Mouse (Mus musculus) adrenal gland (tissue): ENCODE data around the gene Dusp7.

Experiments
- intact Hi-C: fragments of 180-260 bp; cut with DNase I; formaldehyde crosslinking; loops from one replicate; pipeline ENCODE4 v1.15.1; 2025

Gene Dusp7

DNA sequence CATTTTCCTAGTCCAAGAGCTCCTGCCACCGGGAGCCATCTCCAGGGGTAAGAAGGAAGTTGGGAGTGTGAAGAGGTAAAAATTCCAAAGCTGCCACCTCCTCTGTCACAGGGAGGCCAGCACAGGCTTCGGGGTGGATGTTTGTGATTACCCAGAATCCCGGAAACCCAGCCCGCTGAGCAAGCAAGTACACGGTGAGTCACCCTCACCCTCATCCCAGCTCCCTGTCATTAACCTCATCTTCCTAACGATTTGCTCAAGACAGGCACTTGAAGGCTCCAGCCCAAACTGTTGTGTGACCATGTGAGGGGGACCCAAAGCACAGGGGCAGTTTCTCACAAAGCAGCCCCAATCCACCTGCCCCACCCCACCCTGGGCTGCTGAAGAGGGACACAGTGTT lies 14.7 kb upstream of the Dusp7 start:
- intact Hi-C loops, result no loop called here

DNA sequence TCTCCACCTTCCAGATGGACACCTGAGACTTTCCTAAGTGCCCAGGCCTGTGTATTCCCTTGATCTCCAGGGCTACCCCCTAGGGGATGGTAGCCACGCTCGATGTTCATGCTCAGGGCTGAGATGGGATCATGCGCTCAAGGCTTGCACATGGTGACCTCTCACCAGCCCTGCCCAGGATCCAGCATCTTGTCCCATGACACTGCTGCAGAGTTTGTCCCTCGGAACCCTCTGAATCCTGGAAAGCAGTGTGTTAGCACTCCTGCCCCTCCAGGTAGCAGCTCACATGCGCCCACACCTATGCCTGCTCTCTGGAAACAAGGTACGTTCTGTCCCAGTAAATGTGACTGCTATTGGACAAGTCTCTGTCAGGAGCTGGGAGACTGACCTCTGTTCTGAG lies 13.6 kb upstream of the Dusp7 start:
- intact Hi-C loops, result no loop called here

DNA sequence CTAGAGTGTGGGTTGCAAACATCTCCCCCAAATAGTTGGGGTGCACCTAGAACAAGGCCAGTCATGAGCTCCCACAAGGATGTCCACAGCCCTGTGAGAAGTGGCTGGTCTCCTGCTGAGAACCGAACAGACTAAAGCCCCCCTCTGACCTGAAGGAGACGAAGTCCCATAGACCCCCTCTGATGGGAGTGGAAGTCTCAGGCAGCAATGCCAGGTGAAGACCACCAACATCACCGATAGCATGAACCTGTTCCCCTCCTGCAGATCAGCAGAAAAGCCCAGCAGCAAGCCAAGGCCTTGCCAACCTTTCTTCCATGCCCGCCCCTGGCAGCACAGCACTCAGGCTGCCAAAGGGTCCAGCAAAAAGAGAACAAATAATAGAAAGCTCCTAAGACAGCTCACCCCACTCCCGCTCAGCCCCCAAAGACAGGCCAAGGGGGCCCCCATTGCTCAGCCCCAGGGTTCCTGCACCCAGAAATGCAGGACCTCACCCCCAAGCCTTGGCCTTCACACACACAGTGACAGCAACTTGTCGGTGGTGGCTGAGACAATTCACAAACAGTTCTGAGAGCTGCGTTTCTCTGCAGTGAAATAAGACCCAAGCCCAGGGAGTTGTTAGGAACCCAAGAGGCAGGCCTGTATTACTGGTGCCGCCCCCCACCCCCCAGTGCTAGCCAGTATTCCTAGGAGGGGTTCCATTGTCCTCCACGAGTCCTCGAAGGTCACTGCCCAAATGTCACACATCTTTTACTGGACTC lies 13.0 kb upstream of the Dusp7 start:
- intact Hi-C loops, result no loop called here

DNA sequence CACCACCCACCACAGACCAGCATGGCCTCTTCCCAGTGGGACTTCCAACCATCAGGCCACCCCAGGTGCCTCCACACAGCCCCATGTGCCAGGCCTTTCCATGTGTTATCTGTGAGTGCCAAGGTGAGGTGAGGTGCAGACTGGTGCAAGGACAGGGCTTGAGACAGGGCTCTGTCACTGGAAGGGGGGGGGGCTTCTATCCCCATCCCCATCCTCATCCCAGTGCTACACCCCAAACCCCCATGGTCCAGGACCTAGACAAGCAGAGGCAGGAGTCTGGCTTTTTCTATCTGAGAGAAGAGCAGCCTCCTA lies 12.5 kb upstream of the Dusp7 start:
- intact Hi-C loops, result no loop called here

DNA sequence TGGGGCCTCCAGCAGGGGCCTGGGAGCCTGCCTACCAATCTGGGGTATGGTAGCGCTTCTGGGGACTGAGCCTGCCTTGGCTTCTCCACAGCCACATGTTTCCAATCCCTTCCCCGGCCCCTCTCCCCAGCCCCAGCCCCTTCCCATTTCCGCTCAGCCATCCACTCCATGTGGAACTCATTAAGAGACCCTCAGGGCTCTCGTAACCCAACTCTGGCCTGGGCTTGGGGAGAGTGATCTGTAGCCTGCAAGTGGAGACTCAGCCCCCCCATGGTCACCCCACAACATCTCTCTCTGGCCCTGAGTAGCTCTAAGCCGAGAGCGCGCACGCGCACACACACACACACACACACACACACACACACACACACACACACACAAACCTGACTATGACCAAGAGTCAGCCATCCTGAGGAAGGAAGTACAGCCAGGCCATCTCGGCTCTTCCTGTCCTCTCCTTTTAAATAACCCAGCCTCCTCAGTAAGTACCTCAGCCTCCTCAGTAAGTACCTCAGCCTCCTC lies 12.0 kb upstream of the Dusp7 start:
- intact Hi-C loops, result no loop called here

DNA sequence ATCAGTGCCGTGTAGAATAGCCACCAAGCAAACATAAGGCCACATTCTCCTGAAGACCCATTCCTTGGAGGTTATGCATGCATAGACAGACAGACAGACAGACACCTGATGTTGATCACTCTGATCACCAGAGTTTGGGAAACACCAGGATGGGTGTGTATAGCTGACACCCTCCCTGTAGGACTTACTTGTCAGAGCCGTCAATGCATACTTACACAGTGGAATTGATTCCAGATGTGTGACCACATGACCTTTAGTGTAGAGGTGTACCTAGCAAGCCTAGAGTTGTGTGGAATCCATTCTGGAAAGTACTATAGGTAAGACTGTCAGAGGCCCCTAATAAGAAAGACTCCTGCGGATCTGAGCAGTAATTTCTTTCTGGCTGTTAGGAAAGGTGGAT lies 11.3 kb upstream of the Dusp7 start:
- intact Hi-C loops, result no loop called here

DNA sequence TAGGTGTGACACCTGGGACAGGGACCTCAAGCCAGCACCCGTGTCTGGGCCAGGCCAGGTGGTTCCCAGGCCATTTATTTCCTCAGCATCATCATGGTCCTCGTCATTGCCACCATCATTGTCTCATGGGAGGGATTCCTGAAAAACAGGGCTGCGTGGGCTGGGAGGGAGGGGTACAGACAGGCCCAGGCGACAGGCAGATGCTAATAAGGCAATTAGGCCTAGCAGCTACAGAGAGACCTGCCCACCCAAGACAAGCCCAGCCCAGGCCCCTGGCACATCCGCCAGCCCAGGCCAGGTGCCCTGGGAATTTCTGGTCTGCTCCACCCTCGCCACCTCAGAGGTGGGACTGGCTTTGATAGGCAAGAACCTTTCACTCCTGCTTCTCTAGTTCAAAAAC lies 9.1 kb upstream of the Dusp7 start:
- intact Hi-C loops, result no loop called here

DNA sequence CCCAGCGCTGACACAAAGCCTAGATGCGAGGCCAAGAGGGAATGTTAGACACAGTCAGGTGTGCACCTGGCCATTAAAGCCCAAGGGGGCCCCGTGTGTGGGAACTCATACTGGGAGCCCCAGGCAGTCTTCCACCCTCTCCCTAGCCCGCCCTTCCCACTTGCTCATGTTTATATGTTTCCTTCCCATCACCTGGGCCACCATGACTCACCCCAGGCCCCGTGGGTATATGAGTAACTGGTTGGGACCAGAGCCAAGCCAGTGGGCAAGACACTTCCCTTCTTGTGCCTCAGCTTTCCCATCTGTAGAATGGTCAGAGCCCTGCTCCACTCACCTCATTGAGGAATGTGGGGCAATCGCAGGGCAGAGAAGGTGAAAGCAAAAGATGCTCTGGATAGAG lies 7.3 kb upstream of the Dusp7 start:
- intact Hi-C loops, result no loop called here

DNA sequence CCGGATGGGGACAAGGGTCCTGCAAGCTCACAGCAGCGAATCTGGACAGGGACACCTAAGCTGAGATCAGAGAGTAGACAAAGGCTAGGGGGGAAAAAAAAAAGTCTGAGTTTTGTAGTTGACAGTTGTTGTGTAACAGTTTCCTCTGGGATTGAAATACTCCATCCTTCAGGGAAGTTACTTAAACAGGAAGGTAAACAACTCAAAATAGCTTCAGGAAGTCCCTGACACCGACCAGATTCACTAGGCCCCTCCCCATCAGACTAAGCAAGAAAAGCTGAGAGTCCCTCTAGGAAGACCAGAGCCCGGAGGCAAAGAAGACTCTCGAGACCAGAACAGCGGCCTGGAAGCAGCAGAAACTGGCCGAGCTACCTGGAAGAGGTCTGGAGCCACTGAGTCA lies 3.1 kb upstream of the Dusp7 start:
- intact Hi-C loops, result loop anchor here (5.0 kb wide), 1 partner anchor 52 kb away; no protein-coding TSS in a partner anchor

DNA sequence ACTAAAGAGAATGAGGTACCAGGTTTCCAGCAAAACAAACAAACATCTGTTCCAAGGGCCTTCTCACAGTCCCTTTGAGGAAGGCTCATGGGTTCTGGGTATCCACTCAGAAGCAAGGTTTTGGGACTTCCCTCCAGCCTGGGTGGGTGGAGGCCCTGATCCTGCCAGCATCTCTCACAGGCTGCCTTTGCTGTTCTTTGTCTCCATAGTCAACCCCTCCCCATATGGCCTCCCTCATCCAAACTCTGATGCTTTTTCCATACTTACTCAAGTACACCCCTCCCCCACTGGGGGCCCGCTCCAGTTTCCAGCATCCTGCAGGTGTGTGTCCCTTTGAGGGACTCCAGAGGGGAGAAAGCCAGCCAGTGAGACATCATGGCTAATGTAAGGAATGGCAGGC lies 2.2 kb upstream of the Dusp7 start:
- intact Hi-C loops, result loop anchor here (5.0 kb wide), 1 partner anchor 51 kb away; no protein-coding TSS in a partner anchor

DNA sequence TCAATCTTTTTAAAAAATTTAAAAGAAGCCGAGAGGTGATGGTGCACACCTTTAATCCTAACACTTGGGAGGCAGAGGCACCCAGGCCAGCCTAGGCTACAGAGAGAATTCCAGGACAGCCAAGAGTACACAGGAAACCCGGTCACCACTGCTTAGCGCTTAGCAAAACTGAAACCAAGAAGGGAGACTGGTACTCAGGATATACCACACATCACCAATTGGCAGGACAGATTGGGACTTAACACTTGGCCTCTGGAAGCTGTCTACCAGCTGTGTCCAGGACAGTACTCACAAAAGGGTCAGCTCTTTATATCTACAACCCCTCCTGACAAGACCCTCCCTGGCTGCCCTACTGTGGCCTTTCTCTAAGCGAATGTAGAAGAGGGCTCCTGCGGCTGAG lies 1.4 kb upstream of the Dusp7 start:
- intact Hi-C loops, result loop anchor here (5.0 kb wide), 1 partner anchor 50 kb away; no protein-coding TSS in a partner anchor

DNA sequence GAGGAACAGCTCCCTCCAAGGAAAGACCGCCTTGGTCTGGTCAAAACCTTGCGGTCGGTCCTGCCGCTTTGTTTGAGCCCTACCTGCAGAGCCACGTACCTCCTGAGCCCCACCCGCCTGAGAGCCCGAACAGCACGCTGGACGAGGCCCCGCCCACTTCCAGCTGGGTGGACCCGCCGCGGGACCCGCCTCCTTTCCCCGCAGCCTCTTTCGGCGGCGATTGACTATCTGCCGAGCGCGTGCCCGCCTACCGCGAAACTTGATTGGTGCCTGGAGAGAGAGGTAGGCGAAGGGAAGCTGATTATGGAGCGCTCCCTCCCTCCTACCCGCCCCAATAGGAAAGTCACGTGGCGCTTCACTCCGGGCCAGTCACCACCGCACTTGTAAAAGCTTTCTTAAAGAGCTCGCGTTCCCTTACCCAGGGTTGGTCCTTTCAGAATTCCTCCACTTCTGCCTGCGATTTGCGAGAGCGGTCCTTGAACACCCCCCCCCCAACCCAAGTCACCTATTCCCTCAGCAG lies 780 bp upstream of the Dusp7 start:
- intact Hi-C loops, result loop anchor here (5.0 kb wide), 1 partner anchor 50 kb away; no protein-coding TSS in a partner anchor

DNA sequence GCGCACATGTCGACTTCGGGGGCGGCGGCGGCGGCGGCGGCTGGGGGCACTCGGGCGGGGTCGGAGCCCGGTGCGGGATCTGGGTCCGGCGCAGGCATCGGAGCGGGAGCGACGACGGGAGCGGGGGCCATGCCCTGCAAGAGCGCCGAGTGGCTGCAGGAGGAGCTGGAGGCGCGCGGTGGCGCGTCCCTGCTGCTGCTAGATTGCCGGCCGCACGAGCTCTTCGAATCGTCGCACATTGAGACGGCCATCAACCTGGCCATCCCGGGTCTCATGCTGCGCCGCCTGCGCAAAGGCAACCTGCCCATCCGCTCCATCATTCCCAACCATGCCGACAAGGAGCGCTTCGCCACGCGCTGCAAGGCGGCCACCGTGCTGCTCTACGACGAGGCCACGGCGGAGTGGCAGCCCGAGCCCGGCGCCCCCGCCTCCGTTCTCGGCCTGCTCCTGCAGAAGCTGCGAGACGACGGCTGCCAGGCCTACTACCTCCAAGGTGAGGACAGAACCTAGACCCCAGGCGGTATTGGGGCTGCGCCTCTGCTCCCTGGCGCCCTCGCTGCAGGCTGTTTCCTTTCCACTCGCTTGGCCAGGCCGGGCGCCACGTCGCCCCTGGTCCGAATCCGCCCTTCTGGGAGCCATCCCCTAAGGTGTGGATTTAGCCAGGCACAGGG lies 534 bp downstream of the Dusp7 start:
- intact Hi-C loops, result loop anchor here (5.0 kb wide), 1 partner anchor 48 kb away; no protein-coding TSS in a partner anchor

DNA sequence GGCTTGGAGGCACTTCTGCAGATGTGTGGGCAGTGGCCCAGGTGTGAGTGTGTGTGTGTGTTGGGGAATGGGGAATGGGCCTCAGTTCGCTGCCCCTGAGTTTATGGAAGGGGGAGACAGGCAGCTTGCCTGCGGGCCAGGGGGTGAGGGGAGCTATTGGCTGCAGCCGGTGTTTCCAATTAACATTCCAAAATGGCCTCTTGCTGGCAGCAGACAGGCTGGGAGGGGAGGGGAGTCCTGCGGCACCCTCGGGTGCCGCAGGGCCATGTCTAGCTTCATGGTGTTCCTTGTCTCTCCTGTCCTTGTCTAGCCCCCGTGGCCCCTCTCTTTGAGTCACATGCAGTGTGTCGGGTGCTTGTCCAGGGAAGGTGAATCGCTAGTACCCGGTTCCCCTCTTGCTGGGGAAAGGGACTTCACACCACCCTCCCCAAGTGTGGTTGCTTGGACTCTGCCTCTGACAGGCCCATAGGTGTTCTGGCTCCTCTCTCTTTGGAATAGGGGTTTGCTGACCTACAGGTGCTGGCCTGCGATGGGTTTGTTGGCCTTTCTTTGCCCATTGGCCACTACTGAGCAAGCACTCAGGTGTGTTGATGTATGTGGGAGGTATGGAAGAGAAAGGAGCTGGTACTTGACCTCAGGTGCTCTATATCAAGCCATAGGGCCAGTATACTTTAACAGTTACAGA lies 1.5 kb downstream of the Dusp7 start:
- intact Hi-C loops, result loop anchor here (5.0 kb wide), 1 partner anchor 47 kb away; no protein-coding TSS in a partner anchor

DNA sequence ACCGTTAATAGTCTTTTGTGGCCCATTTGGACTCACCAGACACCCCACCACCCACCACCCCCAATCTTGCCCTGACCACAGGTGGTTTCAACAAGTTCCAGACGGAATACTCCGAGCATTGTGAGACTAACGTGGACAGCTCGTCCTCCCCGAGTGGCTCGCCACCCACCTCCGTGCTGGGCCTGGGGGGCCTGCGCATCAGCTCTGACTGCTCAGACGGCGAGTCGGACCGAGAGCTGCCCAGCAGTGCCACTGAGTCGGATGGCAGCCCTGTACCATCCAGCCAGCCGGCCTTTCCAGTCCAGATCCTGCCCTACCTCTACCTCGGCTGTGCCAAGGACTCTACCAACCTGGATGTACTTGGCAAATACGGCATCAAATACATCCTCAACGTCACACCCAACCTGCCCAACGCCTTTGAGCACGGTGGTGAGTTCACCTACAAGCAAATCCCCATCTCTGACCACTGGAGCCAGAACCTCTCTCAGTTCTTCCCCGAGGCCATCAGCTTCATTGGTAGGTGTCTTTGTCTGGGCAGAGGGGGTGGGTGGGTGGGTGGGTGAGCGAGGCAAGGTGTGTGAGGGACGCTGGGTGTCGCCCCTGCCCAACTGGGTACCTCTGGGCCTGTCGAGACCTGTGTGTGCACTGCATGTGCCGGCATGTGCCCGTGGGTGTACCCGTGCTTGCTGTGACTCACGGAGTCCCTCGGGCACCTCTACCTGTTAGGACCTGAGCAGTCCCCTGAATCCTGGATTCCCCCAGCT lies 2.4 kb downstream of the Dusp7 start:
- intact Hi-C loops, result no loop called here

DNA sequence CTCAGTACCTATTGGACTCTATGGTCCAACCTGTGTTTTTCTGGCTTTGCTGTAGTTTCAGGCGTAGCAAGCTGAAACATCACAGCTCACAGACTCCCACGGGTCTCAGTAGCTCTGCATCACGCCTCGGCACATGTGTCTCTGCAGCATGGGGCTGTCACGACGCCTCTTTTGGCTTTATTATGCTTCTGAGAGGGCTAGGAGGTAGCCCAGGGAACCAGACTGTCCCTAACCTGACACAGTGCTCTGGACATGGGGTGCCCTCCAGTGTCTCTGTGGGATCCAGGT lies 2.9 kb downstream of the Dusp7 start:
- intact Hi-C loops, result no loop called here

DNA sequence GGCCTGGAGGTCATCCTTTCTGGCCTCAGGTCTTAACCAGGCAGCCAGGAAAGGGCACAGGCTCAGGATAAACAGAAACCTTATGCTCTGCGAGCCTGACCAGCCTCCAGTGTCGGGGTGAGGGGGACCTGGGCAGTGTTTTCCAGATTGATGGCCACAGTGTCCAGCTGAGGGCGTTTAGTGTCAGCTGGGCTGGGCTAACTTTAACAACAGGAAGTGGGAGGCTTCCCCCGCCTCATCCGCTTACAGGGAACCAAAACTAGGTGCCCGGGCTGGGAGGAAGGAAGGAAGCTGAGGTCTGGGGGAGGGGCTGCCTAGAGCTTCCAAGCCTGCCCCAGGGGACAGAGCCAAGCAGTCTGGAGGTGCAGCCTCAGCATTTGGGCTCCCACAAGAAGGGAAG lies 3.3 kb downstream of the Dusp7 start:
- intact Hi-C loops, result no loop called here

DNA sequence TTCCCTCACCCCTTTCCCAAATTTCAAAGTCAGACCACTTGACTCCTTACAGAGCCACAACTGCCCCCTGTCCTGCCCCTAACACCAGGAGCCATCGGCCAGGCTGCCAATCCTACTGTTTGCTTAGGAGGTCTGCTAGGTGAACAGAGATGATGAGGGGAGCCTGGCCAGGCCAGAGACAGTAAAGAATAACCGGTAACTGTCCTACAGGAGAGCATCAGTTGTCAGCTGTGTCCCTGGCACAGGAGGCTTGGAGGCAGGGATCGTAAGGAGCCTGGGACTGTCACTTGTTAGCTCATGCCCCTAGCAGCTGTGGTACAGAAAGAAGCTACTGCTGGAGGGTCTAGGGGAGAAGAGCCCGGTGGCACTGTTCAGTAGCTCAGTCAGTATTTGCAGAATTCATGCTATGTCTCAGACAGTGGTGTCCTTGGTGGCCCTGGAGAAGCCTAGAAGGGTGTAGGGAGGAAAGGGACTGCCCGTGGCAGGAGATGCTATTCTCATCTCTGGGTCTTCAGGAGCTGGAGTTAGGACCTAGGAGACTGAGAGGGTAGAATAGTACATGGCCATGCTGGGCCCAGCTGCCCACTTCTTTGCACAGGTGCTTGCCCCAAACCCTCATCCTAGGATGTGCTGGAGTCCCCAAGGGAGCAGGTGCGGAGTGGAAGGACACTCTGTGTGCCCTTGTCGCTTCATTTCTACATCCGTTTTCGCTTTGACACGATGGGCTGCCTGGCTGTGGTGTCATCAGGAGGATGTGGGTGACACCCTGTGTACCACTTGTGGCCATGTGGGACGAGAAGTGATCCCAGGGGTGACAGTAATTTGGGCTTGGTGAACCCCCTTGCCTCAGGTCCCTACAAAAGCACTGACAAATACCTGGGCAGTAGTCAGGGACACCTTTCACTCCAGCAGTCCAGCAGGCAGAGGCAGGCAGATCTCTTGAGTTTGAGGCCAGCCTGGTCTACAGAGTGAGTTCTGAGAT lies 4.3 kb downstream of the Dusp7 start:
- intact Hi-C loops, result no loop called here

DNA sequence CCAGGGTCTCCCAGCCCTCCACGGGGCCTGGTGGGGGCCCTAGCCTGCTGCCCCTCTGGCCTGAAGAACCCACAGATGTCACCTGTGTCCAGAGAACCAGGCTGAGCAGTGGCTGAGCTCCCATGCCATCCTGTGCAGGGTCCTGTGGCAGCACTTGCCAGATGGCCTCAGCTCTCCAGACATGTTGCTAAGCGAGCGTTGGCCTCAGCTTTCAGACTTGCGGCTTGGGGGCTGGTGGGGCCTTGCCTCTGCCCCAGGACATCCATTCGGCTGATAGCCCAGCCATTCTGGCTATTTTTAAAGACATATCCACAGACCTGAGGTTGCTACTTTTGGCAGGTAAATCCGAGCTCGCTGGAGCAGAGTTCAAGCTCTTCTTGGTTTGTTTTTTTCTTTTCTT lies 5.5 kb downstream of the Dusp7 start:
- intact Hi-C loops, result no loop called here

DNA sequence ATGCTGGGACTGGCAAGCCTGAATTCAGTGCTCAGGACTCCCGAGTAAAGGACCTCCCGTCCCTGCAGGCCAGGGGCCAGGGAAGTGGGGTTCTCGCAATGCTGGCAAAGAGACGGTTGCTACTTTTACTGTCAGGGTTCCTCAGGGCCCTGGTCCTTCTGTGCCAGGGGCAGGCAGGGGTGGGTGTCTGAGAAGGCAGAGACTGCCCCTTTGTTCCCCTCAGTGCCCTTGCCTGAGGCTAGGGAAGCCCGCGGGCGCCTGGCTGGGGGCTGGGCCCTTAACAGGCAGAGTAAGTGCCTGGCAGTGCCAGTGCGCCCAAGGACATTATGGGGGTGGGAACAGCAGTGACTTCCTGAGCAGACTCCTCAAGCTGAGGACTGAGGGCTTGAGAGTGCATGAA lies 8.8 kb downstream of the Dusp7 start:
- intact Hi-C loops, result no loop called here
